Mouse (Mus musculus) liver, adult 2 months (tissue): Measurements from ENCODE around the gene Zbtb9. TPM values are rescaled to one million over a fixed set of nuclear protein-coding genes. Genes with fewer than 3 reads are reported as not detected.

Experiments
- DNase-seq: peaks from one replicate; pipeline ENCODE4 v3.0.0-alpha.2; 2011; ENCODE audit warnings: low read depth, low spot score; ENCODE audit errors: extremely low read depth
- H3K27ac ChIP-seq: fragments of 200-500 bp; replicated peaks from 2 replicates; pipeline ENCODE4 v1.5.1; 2012; ENCODE audit warnings: low read depth, mild to moderate bottlenecking, control low read depth, inconsistent platforms, low read length; ENCODE audit not compliant: insufficient read depth
- H3K27me3 ChIP-seq: fragments of 200-500 bp; 2 replicates; pipeline ENCODE4 v1.6.1; 2012; ENCODE audit warnings: mild to moderate bottlenecking, moderate library complexity, low read length, inconsistent platforms; ENCODE audit not compliant: control insufficient read depth, insufficient read depth
- H3K36me3 ChIP-seq: fragments of 200-500 bp; 2 replicates; pipeline ENCODE4 v1.6.1; 2012; ENCODE audit warnings: low read length, inconsistent platforms; ENCODE audit not compliant: control insufficient read depth, insufficient read depth
- H3K4me1 ChIP-seq: fragments of 200-500 bp; 2 replicates; pipeline ENCODE4 v1.6.1; 2011; ENCODE audit warnings: low read length; ENCODE audit not compliant: control insufficient read depth, insufficient read depth
- H3K4me3 ChIP-seq: fragments of 200-500 bp; 2 replicates; pipeline ENCODE4 v1.5.1; 2011; ENCODE audit warnings: low read depth, mild to moderate bottlenecking, control low read depth, low read length, moderate library complexity; ENCODE audit not compliant: insufficient read depth
- H3K79me2 ChIP-seq: fragments of 200-500 bp; 2 replicates; pipeline ENCODE4 v1.6.1; 2012; ENCODE audit warnings: inconsistent platforms, mild to moderate bottlenecking, low read length, moderate library complexity; ENCODE audit not compliant: control insufficient read depth, insufficient read depth
- H3K9ac ChIP-seq: fragments of 200-500 bp; 2 replicates; pipeline ENCODE4 v1.6.1; 2012; ENCODE audit warnings: low read depth, mild to moderate bottlenecking, control low read depth, inconsistent platforms, low read length
- CTCF ChIP-seq: fragments of 200-500 bp; IDR thresholded peaks from 2 replicates; pipeline ENCODE4 v1.5.1; 2011; ENCODE audit warnings: low read depth, low read length, control low read depth
- POLR2A ChIP-seq: fragments of 200-500 bp; IDR thresholded peaks from 2 replicates; pipeline ENCODE4 v1.6.1; 2011; ENCODE audit warnings: low read length, control low read depth; ENCODE audit not compliant: insufficient read depth; ENCODE audit errors: extremely low read depth
- WGBS: fragments of 180-500 bp; shearing (Covaris S2); methylation state at CpG from one replicate; pipeline ENCODE4 v1.1.7; 2018; 5-methylcytosine and 5-hydroxymethylcytosine counted together
- polyA plus RNA-seq: library from polyadenylated mRNA; depleted of rRNA; stranded (reverse); fragments of >200 nt; gene quantifications from 2 replicates; pipeline ENCODE4 v1.2.3, GENCODE M21; 2012
- total RNA-seq: library from RNA; depleted of rRNA; stranded (reverse); fragments of >200 nt; gene quantifications from 2 replicates; pipeline ENCODE4 v1.2.3, GENCODE M21; 2014

Gene Zbtb9
- total and polyA plus RNA-seq, 2 experiments: 3.3 to 3.6 TPM

GRCm38 (mm10) chr17:26953726-26954125 is 19.2 kb upstream of the Zbtb9 start:
- no peaks in the 10 kb centered on the region for H3K4me1 ChIP-seq
- no peak overlapping the region for H3K4me3 ChIP-seq
- H3K9ac ChIP-seq: no peak overlapping the region
- no peaks in the 10 kb centered on the region for H3K27me3 ChIP-seq
- WGBS: 38% methylated on average over 14 of the region's 16 CpGs
- no peak for DNase-seq
- H3K27ac ChIP-seq: no peak overlapping the region
- no peaks in the 10 kb centered on the region for H3K79me2 ChIP-seq
- TF ChIP-seq CTCF (no peak), POLR2A (no peak)
- H3K36me3 ChIP-seq: no peaks in the 10 kb centered on the region

GRCm38 (mm10) chr17:26956309-26956708 is 16.7 kb upstream of the Zbtb9 start:
- no peak for DNase-seq
- H3K4me3 ChIP-seq: no peak overlapping the region
- H3K27me3 ChIP-seq: no peaks in the 10 kb centered on the region
- 56% methylated on average over 5 of the region's 5 CpGs for WGBS
- no peak overlapping the region for H3K9ac ChIP-seq
- no peaks in the 10 kb centered on the region for H3K36me3 ChIP-seq
- no peaks in the 10 kb centered on the region for H3K4me1 ChIP-seq
- no peak overlapping the region for H3K27ac ChIP-seq
- no peak for TF ChIP-seq POLR2A
- no peak for TF ChIP-seq CTCF
- H3K79me2 ChIP-seq: no peaks in the 10 kb centered on the region

- no peak for DNase-seq
- no peaks in the 10 kb centered on the region for H3K36me3 ChIP-seq
- H3K4me3 ChIP-seq: no peak overlapping the region
- H3K27ac ChIP-seq: no peak overlapping the region
- WGBS: 89% methylated on average over 18 of the region's 18 CpGs
- no peaks in the 10 kb centered on the region for H3K4me1 ChIP-seq
- TF ChIP-seq POLR2A (no peak), CTCF (no peak)
- no peaks in the 10 kb centered on the region for H3K79me2 ChIP-seq
- no peak overlapping the region for H3K9ac ChIP-seq
- no peaks in the 10 kb centered on the region for H3K27me3 ChIP-seq
Measured at GRCm38 (mm10) chr17:26956895-26957294, 16.1 kb upstream of the Zbtb9 start.

- no peaks in the 10 kb centered on the region for H3K27me3 ChIP-seq
- no peak overlapping the region for H3K9ac ChIP-seq
- TF ChIP-seq CTCF: no peak
- TF ChIP-seq POLR2A: no peak
- DNase-seq: no peak
- no peaks in the 10 kb centered on the region for H3K79me2 ChIP-seq
- H3K4me1 ChIP-seq: no peaks in the 10 kb centered on the region
- H3K27ac ChIP-seq: no peak overlapping the region
- H3K36me3 ChIP-seq: no peaks in the 10 kb centered on the region
- H3K4me3 ChIP-seq: no peak overlapping the region
- 97% methylated on average over 5 of the region's 5 CpGs for WGBS
Measured at GRCm38 (mm10) chr17:26957872-26958271, 15.1 kb upstream of the Zbtb9 start.

- Histone ChIP-seq H3K27ac (no peak overlapping the region), H3K9ac (no peak overlapping the region), H3K36me3 (no peaks in the 10 kb centered on the region), H3K27me3 (no peaks in the 10 kb centered on the region), H3K4me3 (no peak overlapping the region), H3K79me2 (no peaks in the 10 kb centered on the region), H3K4me1 (no peaks in the 10 kb centered on the region)
- TF ChIP-seq CTCF: no peak
- TF ChIP-seq POLR2A: no peak
- DNase-seq: no peak
- 70% methylated on average over 5 of the region's 5 CpGs for WGBS
Measured at GRCm38 (mm10) chr17:26958880-26959279, 14.1 kb upstream of the Zbtb9 start.

- no peaks in the 10 kb centered on the region for H3K79me2 ChIP-seq
- H3K27ac ChIP-seq: no peak overlapping the region
- H3K27me3 ChIP-seq: no peaks in the 10 kb centered on the region
- DNase-seq: no peak
- H3K4me1 ChIP-seq: no peaks in the 10 kb centered on the region
- no peak overlapping the region for H3K4me3 ChIP-seq
- TF ChIP-seq POLR2A: no peak
- TF ChIP-seq CTCF: no peak
- H3K36me3 ChIP-seq: no peaks in the 10 kb centered on the region
- WGBS: 92% methylated on average over 4 of the region's 4 CpGs
- no peak overlapping the region for H3K9ac ChIP-seq
Measured at GRCm38 (mm10) chr17:26959815-26960214, 13.2 kb upstream of the Zbtb9 start.
